Mouse (Mus musculus) testis, postnatal 14 days (tissue): ENCODE measurements around the gene Cyp3a25.
"Not testable (repeated sequence)": the region's sequence is repeated elsewhere in the genome, so short reads cannot be mapped to it uniquely, and the experiment has no call there.

Experiments used
- DNase-seq: peaks from one replicate; pipeline ENCODE4 v3.0.0; 2021; ENCODE audit warnings: low spot score

The Cyp3a25 gene

GRCm38 (mm10) chr5:146009509-146009908 lies at the start of gene Cyp3a25:
Cyp3a25 (minus strand) TSS chr5:146009618.
- not testable (repeated sequence) for DNase-seq

- DNase-seq, result no peak
Observed at GRCm38 (mm10) chr5:146021136-146021535, 11.7 kb upstream of the Cyp3a25 start.

DNA sequence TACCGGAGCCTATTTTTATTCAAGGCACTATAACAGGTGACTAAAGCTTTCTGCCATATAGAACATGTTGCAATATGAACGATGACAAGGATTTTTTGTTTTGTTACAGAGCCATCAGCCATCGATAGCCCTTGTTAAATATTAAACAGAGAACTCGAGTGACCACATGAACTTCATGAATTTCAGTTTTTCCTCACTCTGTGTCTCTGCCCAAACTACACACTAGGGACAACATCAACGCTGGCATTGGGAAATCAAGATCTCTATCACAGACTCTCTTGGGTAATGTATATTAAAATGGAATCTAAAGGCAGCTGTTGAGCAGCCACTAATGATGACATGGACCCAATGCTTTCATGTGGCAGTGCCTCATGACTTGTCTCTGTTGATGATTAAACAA lies 8.9 kb upstream of the Cyp3a25 start:
- DNase-seq, result no peak

DNA sequence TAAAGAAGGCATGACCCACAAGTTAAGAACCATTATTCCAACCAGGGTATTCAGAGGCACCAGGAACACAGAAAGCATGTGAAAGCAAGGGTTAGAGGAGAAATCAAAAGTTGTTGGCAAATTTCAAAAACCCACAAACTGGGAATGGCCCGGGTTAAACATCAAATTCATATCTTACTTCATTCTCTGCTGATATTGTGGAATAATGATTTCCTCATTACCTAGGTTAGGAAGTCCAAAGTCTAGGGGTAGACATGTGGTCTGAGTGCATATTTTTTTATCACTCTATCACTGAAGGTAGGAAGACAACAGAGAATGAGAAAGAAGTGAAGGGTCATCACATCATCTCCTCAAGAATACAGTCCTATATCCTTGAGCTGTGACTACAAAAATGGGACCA lies 1.8 kb upstream of the Cyp3a25 start:
- DNase-seq, result no peak

DNA sequence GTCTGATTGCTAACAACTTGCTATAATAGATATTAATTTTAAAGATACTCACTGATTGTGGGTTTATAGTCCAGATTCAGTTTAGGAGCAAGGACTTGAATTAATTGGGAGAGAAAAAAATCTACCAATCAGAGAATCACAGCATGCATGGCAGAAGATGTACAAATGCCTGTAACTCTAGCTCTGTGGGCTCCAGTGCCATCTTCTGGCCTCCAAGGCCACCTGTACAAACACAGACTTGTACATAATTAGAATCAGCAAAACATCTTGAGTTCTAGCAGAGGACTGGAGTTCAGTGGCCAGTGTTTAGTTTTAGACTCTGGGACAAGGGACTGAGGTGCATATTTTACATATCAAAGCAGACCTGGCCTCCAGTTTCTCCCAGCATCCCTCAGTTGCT lies 42.3 kb downstream of the Cyp3a25 start:
- DNase-seq, result no peak
